Mouse (Mus musculus): Measurements from ENCODE around the gene Crb2.

DNA sequence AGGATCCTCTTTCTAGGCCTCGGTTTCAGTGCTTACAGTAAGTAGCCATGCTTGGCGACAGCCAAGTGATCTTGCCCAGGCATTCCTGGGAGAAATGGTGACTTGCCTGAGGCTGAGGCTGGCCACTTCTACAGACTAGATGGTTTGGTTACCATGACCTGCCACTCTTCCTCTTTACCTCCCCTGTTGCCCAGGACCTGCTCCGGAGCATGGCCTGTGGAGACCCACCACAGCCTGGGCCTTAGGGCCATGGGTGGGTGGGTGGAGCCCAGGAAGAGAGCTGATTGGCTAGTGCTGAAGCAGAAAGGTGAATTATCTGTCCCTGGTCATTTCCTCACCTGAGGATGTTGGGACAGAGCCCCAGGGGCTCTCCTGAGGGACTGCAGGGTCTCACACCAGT is 8.3 kb upstream of the Crb2 start:
- TF ChIP-seq POLR2A (IDR thresholded peaks at IDR 0.05; ENCODE audit: extremely low read depth, insufficient read depth, low read length) (no peak), CTCF (IDR thresholded peaks at IDR 0.05; ENCODE audit: low read depth, low read length) (no peak)

Measured in liver, adult 2 months (tissue).